Mouse (Mus musculus): ENCODE results near the gene Tcam1. TPM values are rescaled to one million over a fixed set of nuclear protein-coding genes. Genes with fewer than 3 reads are reported as not detected.
"Not testable (repeated sequence)": the region's sequence is repeated elsewhere in the genome, so short reads cannot be mapped to it uniquely, and the experiment has no call there.

Gene Tcam1
- polyA plus RNA-seq (2016; fragmentation: Nextera tagmentation; extraction: Ambion mirVana), result 0.21 and 0.28 TPM in 2 replicates

- Histone ChIP-seq H3K4me1 (peaks cover 38% of the 10 kb centered on the region), H3K9me3 (no peaks in the 10 kb centered on the region), H3K36me3 (replicated peaks) (no peaks in the 10 kb centered on the region), H3K27me3 (replicated peaks; ENCODE audit: low read depth, poor library complexity, severe bottlenecking) (0 out of 2 replicates have a peak, but pooled peaks cover 11% of the 10 kb centered on the region), H3K27ac (replicated peaks) (peak within 1 kb of the TSS; percentile 31; the same call in 1 of the 2 replicates), H3K4me3 (peak within 1 kb of the TSS; percentile 32)
- peak; percentile 93 for DNase-seq (ENCODE audit: low spot score)
- WGBS, result 11% methylated on average over 25 of the region's 25 CpGs
Measured at GRCm38 (mm10) chr11:106276454-106276853, at the start of gene Tcam1. Gene Tcam1, plus strand, starts transcription at chr11:106276672.

GRCm38 (mm10) chr11:106233978-106234377, 42.5 kb upstream of the Tcam1 start:
- not testable (repeated sequence) for H3K4me3 ChIP-seq; H3K27ac ChIP-seq (replicated peaks); DNase-seq (ENCODE audit: low spot score); H3K4me1 ChIP-seq; H3K27me3 ChIP-seq (replicated peaks; ENCODE audit: low read depth, poor library complexity, severe bottlenecking); H3K9me3 ChIP-seq
- peaks cover 98% of the 10 kb centered on the region for H3K36me3 ChIP-seq (replicated peaks)
- WGBS, result 82% methylated on average over 8 of the region's 8 CpGs

GRCm38 (mm10) chr11:106246834-106247233, 29.6 kb upstream of the Tcam1 start:
- H3K9me3 ChIP-seq, result peaks cover 4% of the 10 kb centered on the region; the same call in 1 of the 2 replicates
- no peaks in the 10 kb centered on the region for H3K4me1 ChIP-seq
- H3K27me3 ChIP-seq (replicated peaks; ENCODE audit: low read depth, poor library complexity, severe bottlenecking), result no peaks in the 10 kb centered on the region
- H3K36me3 ChIP-seq (replicated peaks), result peaks cover 100% of the 10 kb centered on the region
- H3K27ac ChIP-seq (replicated peaks), result no peak overlapping the region
- WGBS, result 94% methylated on average over 1 of the region's 1 CpGs
- DNase-seq (ENCODE audit: low spot score), result no peak
- H3K4me3 ChIP-seq, result no peak overlapping the region

- no peak for DNase-seq (ENCODE audit: low spot score)
- H3K4me1 ChIP-seq, result peaks cover 2% of the 10 kb centered on the region
- no peaks in the 10 kb centered on the region for H3K27me3 ChIP-seq (replicated peaks; ENCODE audit: low read depth, poor library complexity, severe bottlenecking)
- 89% methylated on average over 7 of the region's 7 CpGs for WGBS
- H3K4me3 ChIP-seq, result no peak overlapping the region
- H3K27ac ChIP-seq (replicated peaks), result no peak overlapping the region
- peaks cover 4% of the 10 kb centered on the region; the same call in 1 of the 2 replicates for H3K9me3 ChIP-seq
- H3K36me3 ChIP-seq (replicated peaks), result peaks cover 100% of the 10 kb centered on the region
Measured at GRCm38 (mm10) chr11:106249326-106249725, 27.1 kb upstream of the Tcam1 start.

GRCm38 (mm10) chr11:106254767-106255166, 21.7 kb upstream of the Tcam1 start:
- H3K27me3 ChIP-seq (replicated peaks; ENCODE audit: low read depth, poor library complexity, severe bottlenecking), result no peaks in the 10 kb centered on the region
- 0 out of 2 replicates have a peak overlapping the region, but pooled peaks have one; percentile 92 for H3K27ac ChIP-seq (replicated peaks)
- no peaks in the 10 kb centered on the region for H3K9me3 ChIP-seq
- peaks cover 25% of the 10 kb centered on the region for H3K4me1 ChIP-seq
- WGBS, result 17% methylated on average over 2 of the region's 2 CpGs
- peaks cover 76% of the 10 kb centered on the region for H3K36me3 ChIP-seq (replicated peaks)
- no peak for DNase-seq (ENCODE audit: low spot score)
- peak overlapping the region; percentile 82 for H3K4me3 ChIP-seq

GRCm38 (mm10) chr11:106255174-106255573, 21.3 kb upstream of the Tcam1 start:
- WGBS, result 4% methylated on average over 22 of the region's 22 CpGs
- Histone ChIP-seq H3K27ac (replicated peaks) (peak overlapping the region; percentile 92), H3K27me3 (replicated peaks; ENCODE audit: low read depth, poor library complexity, severe bottlenecking) (no peaks in the 10 kb centered on the region), H3K36me3 (replicated peaks) (peaks cover 76% of the 10 kb centered on the region), H3K9me3 (no peaks in the 10 kb centered on the region), H3K4me1 (peaks cover 25% of the 10 kb centered on the region), H3K4me3 (peak overlapping the region; percentile 82)
- DNase-seq (ENCODE audit: low spot score), result no peak

GRCm38 (mm10) chr11:106255685-106256451, 20.6 kb upstream of the Tcam1 start, which contains the start of the genes Ftsj3 and Psmc5:
Gene Ftsj3, minus strand, starts transcription at chr11:106256079.
Gene Psmc5, plus strand, starts transcription at chr11:106256154.
- peaks cover 76% of the 10 kb centered on the region for H3K36me3 ChIP-seq (replicated peaks)
- WGBS, result under 1% methylated on average over 42 of the region's 42 CpGs

GRCm38 (mm10) chr11:106256775-106257174, 19.7 kb upstream of the Tcam1 start:
- WGBS, result 69% methylated on average over 5 of the region's 5 CpGs
- Histone ChIP-seq H3K4me1 (peaks cover 25% of the 10 kb centered on the region), H3K27me3 (replicated peaks; ENCODE audit: low read depth, poor library complexity, severe bottlenecking) (no peaks in the 10 kb centered on the region), H3K4me3 (peak overlapping the region; percentile 82), H3K9me3 (no peaks in the 10 kb centered on the region), H3K36me3 (replicated peaks) (peaks cover 76% of the 10 kb centered on the region), H3K27ac (replicated peaks) (peak overlapping the region; percentile 92)
- DNase-seq (ENCODE audit: low spot score), result no peak

More at GRCm38 (mm10) chr11:106255685-106256451, 20.6 kb upstream of the Tcam1 start, which contains the start of the genes Ftsj3 and Psmc5:
- DNase-seq (ENCODE audit: low spot score), result peak; percentile 97
- Histone ChIP-seq H3K4me3 (peak within 1 kb of the TSS; percentile 82), H3K27ac (replicated peaks) (peak within 1 kb of the TSS; percentile 92), H3K4me1 (peaks cover 25% of the 10 kb centered on the region), H3K9me3 (no peaks in the 10 kb centered on the region), H3K27me3 (replicated peaks; ENCODE audit: low read depth, poor library complexity, severe bottlenecking) (no peaks in the 10 kb centered on the region)

- H3K4me1 ChIP-seq, result peaks cover 13% of the 10 kb centered on the region
Measured at GRCm38 (mm10) chr11:106260826-106261450, 15.5 kb upstream of the Tcam1 start.

GRCm38 (mm10) chr11:106263963-106264362, 12.5 kb upstream of the Tcam1 start:
- no peak for DNase-seq (ENCODE audit: low spot score)
- H3K4me3 ChIP-seq, result no peak overlapping the region
- WGBS, result 93% methylated on average over 9 of the region's 9 CpGs
- H3K27ac ChIP-seq (replicated peaks), result no peak overlapping the region
- peaks cover 99% of the 10 kb centered on the region for H3K36me3 ChIP-seq (replicated peaks)
- H3K27me3 ChIP-seq (replicated peaks; ENCODE audit: low read depth, poor library complexity, severe bottlenecking), result no peaks in the 10 kb centered on the region
- peaks cover 19% of the 10 kb centered on the region for H3K4me1 ChIP-seq
- no peaks in the 10 kb centered on the region for H3K9me3 ChIP-seq

More at GRCm38 (mm10) chr11:106260826-106261450, 15.5 kb upstream of the Tcam1 start:
- 90% methylated on average over 14 of the region's 14 CpGs for WGBS
- Histone ChIP-seq H3K4me3 (no peak overlapping the region), H3K36me3 (replicated peaks) (peaks cover 90% of the 10 kb centered on the region), H3K27ac (replicated peaks) (no peak overlapping the region), H3K9me3 (no peaks in the 10 kb centered on the region), H3K27me3 (replicated peaks; ENCODE audit: low read depth, poor library complexity, severe bottlenecking) (no peaks in the 10 kb centered on the region)
- no peak for DNase-seq (ENCODE audit: low spot score)

- Histone ChIP-seq H3K4me1 (peaks cover 25% of the 10 kb centered on the region), H3K36me3 (replicated peaks) (peaks cover 89% of the 10 kb centered on the region), H3K27ac (replicated peaks) (no peak overlapping the region), H3K27me3 (replicated peaks; ENCODE audit: low read depth, poor library complexity, severe bottlenecking) (no peaks in the 10 kb centered on the region), H3K4me3 (no peak overlapping the region), H3K9me3 (no peaks in the 10 kb centered on the region)
- WGBS, result 95% methylated on average over 15 of the region's 15 CpGs
- no peak for DNase-seq (ENCODE audit: low spot score)
Measured at GRCm38 (mm10) chr11:106264988-106265387, 11.5 kb upstream of the Tcam1 start.

- H3K27ac ChIP-seq (replicated peaks), result no peak overlapping the region
- peaks cover 89% of the 10 kb centered on the region for H3K36me3 ChIP-seq (replicated peaks)
- WGBS, result 94% methylated on average over 4 of the region's 4 CpGs
- H3K4me1 ChIP-seq, result peaks cover 31% of the 10 kb centered on the region
- no peak overlapping the region for H3K4me3 ChIP-seq
- DNase-seq (ENCODE audit: low spot score), result no peak
- H3K27me3 ChIP-seq (replicated peaks; ENCODE audit: low read depth, poor library complexity, severe bottlenecking), result no peaks in the 10 kb centered on the region
- no peaks in the 10 kb centered on the region for H3K9me3 ChIP-seq
Measured at GRCm38 (mm10) chr11:106265570-106265969, 10.9 kb upstream of the Tcam1 start.

Data from embryonic facial prominence, embryonic 10.5 days (tissue).